Mouse (Mus musculus) adrenal gland, postnatal 14 days (tissue): ENCODE data around the gene Dnah11. TPM values are rescaled to one million over a fixed set of nuclear protein-coding genes. Genes with fewer than 3 reads are reported as not detected.
A peak's percentile ranks its signal among the peaks of the same experiment; 100 is the strongest.

Experiments used
- DNase-seq: peaks from one replicate; pipeline ENCODE4 v3.0.0; 2021; ENCODE audit warnings: mixed read lengths
- long read RNA-seq, 2 experiments: library from polyadenylated mRNA; stranded (forward); transcript quantifications; one replicate each; pipeline ENCODE4 v2.0.0; 2021
- total RNA-seq: library from RNA; stranded (reverse); gene quantifications from 2 replicates; pipeline ENCODE4 v1.2.3, GENCODE M21; 2021

Dnah11 gene
- 0.04 and 0.07 TPM in 2 replicates for total RNA-seq
- long read RNA-seq, experiment 1: 0 reads
- long read RNA-seq, experiment 2: 0 reads

GRCm38 (mm10) chr12:118198386-118199093 lies at the start of gene Dnah11:
Gene Dnah11 (minus strand): TSS chr12:118199043.
- peak; percentile 88 for DNase-seq

DNA sequence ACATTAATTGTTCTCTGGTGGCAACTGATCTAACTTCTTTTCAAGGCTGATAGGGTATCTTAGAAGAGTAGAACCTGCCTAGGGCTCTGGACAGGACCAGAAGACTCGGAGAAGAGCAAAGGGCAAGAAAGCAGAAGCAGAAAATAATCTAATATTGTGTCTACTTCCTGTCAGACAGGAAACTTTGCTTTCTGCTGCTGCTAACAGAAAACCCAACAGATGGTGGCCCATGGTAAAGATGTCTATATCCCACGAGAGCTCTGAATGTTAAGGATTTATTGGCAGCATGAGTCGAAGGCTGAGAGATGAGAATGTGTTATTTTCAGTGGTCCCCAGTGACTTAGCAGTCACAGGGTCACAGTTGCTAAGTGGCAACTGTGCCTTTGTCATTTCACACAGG lies 22.3 kb upstream of the Dnah11 start:
- DNase-seq: no peak

DNA sequence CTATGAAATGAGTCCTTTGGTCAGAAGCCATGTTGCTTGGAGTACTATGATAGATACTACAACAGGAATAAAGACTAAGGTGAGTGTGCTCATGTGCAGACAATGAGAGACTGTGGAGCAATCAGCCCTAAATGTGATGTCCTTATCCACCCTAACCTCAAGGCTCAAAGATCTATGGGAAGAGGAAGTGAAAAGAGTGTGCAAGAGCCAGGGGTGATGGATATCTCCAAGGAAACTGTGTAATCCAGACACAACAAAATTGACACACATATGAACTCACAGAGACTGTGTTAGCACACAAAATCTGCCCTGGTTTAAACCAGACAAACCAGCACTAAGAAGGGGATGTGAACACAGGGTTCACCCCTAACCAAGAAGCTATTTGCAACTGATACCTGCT lies 21.2 kb upstream of the Dnah11 start:
- DNase-seq: no peak

DNA sequence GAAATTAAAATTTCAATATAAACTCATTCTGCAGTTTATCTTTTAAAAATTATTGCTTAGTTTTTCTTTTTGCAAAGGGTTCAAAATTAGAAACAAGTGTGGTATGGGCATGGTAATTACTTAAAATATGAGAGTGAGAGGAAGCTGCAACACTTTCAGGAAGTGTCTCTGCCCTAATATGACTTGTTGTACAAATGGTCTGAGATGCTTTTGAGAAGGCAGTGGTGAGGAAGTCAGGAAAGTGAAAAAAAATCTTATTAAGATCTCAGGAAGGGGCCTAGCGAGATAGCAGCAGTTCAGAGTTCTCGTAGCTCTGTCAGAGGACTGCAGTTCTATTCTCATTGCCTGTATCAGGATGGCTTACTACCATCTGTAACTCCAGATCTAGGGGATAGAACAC lies 13.3 kb upstream of the Dnah11 start:
- DNase-seq: no peak

- no peak for DNase-seq
Measured at GRCm38 (mm10) chr12:118196583-118196982, 2.3 kb downstream of the Dnah11 start.

- DNase-seq: no peak
Measured at GRCm38 (mm10) chr12:118189535-118189934, 9.3 kb downstream of the Dnah11 start.

DNA sequence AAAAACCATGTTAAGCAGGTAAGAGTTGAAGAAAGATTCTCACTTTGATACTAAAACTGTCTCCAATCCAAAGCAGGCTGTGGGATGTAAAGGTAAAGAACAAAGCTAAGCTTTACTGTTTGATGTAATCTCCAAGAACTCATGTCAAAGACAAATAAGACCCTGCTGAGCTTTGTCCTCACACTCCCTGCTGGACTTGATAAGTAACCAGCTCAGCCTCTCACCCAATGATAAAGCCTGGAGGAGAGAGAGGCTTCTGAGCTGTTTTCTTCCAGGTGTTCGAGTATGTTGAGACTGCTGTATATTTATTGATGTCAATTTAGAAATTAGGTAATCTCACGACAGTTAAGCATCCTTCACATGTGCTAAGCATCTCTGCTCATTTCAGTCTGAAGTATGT lies 11.2 kb downstream of the Dnah11 start:
- no peak for DNase-seq

DNA sequence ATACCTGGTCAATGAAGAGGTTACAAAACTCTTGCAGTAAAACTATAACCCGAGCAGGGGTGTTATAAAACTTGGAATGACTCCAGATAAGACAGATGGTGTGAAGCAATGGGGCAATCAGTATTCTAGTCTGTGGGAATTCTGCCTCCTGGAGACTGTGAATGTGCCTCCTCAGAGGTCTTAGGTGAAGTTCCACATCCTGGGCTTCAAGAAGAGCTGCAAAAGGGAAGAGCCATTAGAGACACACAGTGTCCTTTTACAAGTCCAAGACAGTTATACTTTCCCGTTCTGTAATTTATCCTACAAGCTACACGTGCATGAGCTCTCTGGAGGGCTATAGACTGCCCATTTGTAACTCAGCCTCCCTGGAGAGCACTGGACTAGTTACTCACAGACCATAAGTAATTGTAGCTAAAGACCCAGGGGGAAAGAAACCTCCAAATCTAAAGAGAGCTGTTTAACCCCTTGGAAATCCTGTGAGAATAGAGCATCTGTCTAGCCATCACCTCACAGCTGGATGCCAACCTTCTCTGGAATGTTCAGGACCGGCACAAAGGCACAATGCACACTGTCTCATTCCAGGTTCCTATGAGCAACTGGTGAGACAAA lies 11.9 kb downstream of the Dnah11 start:
- no peak for DNase-seq

- no peak for DNase-seq
Measured at GRCm38 (mm10) chr12:118186120-118186880, 12.5 kb downstream of the Dnah11 start.

DNA sequence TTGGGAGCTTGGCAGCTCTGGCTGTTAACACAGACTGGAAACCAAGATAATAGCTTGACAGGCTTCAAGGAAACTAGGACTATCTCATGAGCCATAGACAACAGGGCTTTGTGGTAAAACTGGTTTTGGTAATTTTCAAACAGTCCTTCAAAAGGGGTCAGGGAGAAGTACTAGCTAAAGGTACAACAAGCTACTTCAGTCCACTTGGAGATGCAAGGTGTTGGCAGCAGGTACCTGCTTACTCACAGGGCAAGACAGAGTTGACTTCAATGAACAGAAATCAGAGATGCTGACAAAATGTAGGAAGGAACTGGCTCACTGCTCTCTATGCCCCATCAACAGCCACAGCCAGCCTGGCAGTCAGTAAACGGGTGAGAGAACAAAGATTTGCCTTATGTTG lies 14.1 kb downstream of the Dnah11 start:
- no peak for DNase-seq

- no peak for DNase-seq
Measured at GRCm38 (mm10) chr12:118177756-118178155, 21.1 kb downstream of the Dnah11 start.

DNA sequence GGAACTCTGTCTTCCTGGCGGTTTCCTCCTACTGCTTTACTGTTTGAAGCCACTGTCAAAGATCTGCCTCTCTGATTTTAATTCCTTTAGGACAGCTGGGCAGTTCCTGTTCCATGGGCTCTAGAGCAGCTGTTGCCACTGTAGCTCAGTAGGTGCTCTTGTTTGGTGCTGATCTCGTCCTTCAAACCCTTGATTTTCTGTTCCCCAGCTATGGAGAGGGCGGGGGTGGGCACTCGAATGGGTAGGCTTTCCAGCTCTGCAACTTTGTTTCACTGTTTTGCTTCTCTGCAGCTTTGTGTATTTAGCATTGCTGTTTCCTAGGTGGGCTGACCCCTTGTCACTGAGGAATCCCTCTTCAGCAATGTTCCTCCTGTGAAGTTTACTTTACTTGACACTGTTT lies 34.1 kb downstream of the Dnah11 start:
- no peak for DNase-seq

GRCm38 (mm10) chr12:118156986-118157385 lies 41.9 kb downstream of the Dnah11 start:
- no peak for DNase-seq

DNA sequence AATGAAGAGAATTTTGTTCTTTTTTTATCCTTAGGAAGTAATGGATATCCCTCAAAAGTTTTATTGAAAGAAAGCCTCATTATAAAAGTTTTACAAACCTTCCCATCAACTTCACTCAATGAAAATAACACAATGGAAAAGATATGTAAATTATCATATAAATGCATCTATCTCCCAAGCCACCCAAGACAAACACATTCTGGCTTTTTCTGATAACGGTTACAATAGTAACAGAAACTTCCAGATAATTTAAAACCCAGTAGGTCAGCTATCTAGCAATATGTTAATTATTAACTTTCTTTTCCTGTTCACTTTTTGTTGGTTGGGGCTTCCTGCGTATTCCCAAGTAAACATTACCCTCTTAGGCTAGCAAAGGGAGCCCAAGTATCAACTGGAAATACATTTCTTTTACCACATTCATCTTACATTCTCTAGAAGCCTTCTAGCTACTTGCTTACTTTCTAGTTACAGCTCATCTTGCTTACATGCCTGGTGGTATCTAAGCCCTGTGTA lies 51.3 kb downstream of the Dnah11 start:
- DNase-seq: no peak

DNA sequence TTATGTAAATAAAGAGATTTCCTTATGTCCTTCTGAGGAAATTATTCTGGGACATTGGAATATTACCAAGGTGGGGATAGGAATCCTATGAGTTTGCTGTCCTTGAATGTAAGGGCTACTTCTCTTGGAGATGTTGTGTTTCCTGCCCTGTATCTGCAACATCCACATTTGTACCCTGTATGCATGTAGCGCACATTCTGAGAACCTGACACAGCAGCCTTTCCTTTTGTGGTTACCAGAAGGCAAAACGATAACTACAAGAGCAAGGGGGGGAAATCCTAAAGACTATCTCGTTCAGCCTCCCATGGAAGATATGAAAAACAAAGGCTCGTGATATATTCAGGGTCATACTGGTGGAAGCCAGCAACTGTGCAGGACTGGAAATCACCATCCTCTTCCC lies 70.7 kb downstream of the Dnah11 start:
- DNase-seq: no peak

GRCm38 (mm10) chr12:118119668-118120067 lies 79.2 kb downstream of the Dnah11 start:
- no peak for DNase-seq

DNA sequence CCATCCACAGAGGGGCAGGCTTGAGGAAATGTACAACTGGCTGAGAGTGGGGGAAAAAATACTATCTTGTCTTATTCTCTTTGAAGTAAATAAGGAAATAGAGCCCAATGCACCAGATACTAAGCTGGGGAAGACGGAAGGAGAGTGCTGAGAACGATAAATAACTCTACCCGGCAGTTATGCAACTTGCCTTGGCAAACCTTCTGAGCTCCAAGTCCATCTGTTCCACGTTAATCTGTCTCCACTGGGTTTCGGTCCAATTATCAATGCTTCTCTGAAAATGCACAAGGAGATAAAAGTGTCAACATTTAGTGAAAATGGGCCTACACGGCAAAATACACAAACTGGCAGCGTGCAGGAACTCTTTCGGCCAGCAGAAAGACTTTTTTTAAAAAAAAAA lies 86.2 kb downstream of the Dnah11 start:
- DNase-seq: no peak

- no peak for DNase-seq
Measured at GRCm38 (mm10) chr12:118111896-118112295, 86.9 kb downstream of the Dnah11 start.

GRCm38 (mm10) chr12:118107719-118108118 lies 91.1 kb downstream of the Dnah11 start:
- no peak for DNase-seq

- DNase-seq: no peak
Measured at GRCm38 (mm10) chr12:118104520-118104919, 94.3 kb downstream of the Dnah11 start.

GRCm38 (mm10) chr12:118099694-118100093 lies 99.1 kb downstream of the Dnah11 start:
- DNase-seq: no peak

- no peak for DNase-seq
Measured at GRCm38 (mm10) chr12:118098257-118098656, 100.6 kb downstream of the Dnah11 start.

- DNase-seq: no peak
Measured at GRCm38 (mm10) chr12:118094946-118095345, 103.9 kb downstream of the Dnah11 start.
